Mouse (Mus musculus): ENCODE measurements at regions not wholly inside any gene's neighbourhood (a gene's known extent, or its start where the extent isn't known, plus 50 kb on each side); places are given as distances from the start of the nearest gene placed in this dataset.
A peak's percentile ranks its signal among the peaks of the same experiment; 100 is the strongest.

DNA sequence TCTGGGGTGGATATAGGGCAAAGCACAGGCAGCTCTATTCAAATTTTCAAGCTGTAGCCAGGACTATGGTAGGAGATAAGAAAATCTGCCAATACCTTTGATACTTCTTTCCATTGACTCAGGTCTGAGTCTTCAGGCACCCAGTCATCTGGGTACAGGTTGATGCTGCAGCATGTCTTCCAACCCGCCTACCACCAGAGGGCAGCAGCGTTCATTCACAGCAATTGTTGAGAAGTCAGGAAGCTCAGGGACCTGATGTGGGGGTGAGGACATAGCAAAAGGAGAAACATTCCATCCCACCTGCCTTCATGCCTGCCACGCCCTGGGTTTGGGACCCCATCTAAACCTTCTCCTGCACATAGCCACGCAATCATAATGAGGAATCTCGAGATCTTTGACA, 118.2 kb upstream of the Gm21876 start:
- Histone ChIP-seq H3K27me3 (replicated peaks) (no peaks in the 10 kb centered on the region), H3K4me3 (no peak overlapping the region), H3K36me3 (no peaks in the 10 kb centered on the region), H3K4me2 (no peak overlapping the region), H3K27ac (ENCODE audit: poor library complexity, severe bottlenecking) (no peak overlapping the region), H3K9ac (no peak overlapping the region), H3K9me3 (replicated peaks) (0 out of 2 replicates have a peak, but pooled peaks cover 2% of the 10 kb centered on the region), H3K4me1 (replicated peaks) (no peaks in the 10 kb centered on the region)
- no peak for ATAC-seq (ENCODE audit: insufficient number of reproducible peaks, low FRiP score)
- WGBS = 21% methylated on average over 5 of the region's 5 CpGs

DNA sequence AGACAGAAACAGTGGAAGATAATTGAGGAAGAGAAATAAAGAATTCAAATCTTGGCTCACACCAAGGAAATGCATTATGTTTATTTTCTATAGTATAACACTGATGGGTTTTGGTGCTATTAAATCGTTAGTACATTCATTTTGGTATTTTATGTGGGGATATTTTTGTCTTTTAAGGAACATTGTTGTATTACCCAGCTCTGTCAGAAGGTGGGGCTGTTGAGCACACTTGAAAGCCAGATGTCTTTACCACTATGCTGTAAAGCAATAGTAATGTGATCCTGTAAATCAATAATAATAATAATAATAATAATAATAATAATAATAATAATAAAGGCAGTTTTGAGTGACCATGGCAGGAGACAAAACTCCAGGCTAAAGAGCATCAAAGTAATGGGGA, 120.0 kb upstream of the Gm21876 start:
- Histone ChIP-seq H3K36me3 (no peaks in the 10 kb centered on the region), H3K4me1 (replicated peaks) (no peaks in the 10 kb centered on the region), H3K9ac (no peak overlapping the region), H3K4me3 (no peak overlapping the region), H3K27me3 (replicated peaks) (no peaks in the 10 kb centered on the region), H3K4me2 (no peak overlapping the region), H3K27ac (ENCODE audit: poor library complexity, severe bottlenecking) (no peak overlapping the region), H3K9me3 (replicated peaks) (no peaks in the 10 kb centered on the region; the same call in none of the 2 replicates)
- no peak for ATAC-seq (ENCODE audit: insufficient number of reproducible peaks, low FRiP score)
- 19% methylated on average over 1 of the region's 1 CpGs for WGBS

DNA sequence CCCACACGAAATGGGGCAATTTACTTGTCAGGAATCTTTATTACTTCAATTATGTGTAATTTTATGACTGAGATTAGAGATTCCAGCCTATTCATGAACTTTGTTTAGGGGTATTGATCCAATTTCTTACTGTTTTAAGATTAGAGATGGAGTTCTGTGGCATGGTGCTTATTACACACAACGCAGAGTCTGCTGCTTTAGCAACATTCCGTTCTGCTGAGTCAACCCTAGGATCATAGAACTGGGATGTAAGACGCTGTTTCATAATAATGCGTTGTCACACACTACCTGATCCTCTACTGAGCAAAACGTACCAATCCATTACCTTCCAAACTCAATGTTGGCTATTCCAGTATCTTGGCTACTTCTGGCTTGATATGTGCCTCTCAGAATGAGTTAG, 121.9 kb upstream of the Gm21876 start:
- no peak for ATAC-seq (ENCODE audit: insufficient number of reproducible peaks, low FRiP score)

DNA sequence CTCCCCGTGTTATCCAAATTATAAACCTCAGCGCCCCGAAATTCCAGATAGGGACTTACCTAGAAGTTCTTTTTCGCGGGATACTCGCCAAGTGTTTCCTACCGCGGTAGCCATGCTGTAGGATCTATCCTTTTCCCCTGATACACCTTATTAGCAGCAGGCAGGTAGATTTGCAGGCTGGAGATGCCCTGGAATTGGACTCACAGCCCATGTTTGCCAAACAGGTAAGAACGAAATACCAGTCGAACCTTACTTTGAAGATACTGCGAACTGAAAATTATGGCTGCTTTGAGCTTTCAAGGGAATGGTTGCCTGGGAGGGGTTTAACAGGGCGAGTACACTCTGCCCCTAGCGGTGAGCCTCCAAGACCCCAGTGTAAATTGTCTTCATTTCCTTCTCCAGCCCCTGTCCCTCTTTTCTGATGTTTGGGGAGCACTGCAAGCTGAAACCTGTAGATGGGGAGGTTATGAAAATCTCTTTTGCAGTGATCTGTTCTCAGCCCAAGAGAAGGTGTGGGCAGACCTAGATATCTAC, 149.8 kb upstream of the Agtr2 start:
- Histone ChIP-seq H3K4me1 (replicated peaks) (no peaks in the 10 kb centered on the region), H3K4me2 (peak overlapping the region; percentile 57), H3K9ac (no peak overlapping the region), H3K27me3 (replicated peaks) (no peaks in the 10 kb centered on the region), H3K27ac (ENCODE audit: poor library complexity, severe bottlenecking) (no peak overlapping the region), H3K4me3 (peak overlapping the region; percentile 48), H3K9me3 (replicated peaks) (no peaks in the 10 kb centered on the region), H3K36me3 (no peaks in the 10 kb centered on the region)
- 29% methylated on average over 13 of the region's 13 CpGs for WGBS
- ATAC-seq (ENCODE audit: insufficient number of reproducible peaks, low FRiP score) = no peak

More for the DNA sequence above, 121.9 kb upstream of the Gm21876 start:
- Histone ChIP-seq H3K27me3 (replicated peaks) (no peaks in the 10 kb centered on the region), H3K27ac (ENCODE audit: poor library complexity, severe bottlenecking) (no peak overlapping the region), H3K9me3 (replicated peaks) (peaks cover 2% of the 10 kb centered on the region), H3K4me2 (no peak overlapping the region), H3K4me1 (replicated peaks) (no peaks in the 10 kb centered on the region), H3K4me3 (no peak overlapping the region), H3K36me3 (no peaks in the 10 kb centered on the region), H3K9ac (no peak overlapping the region)
- WGBS = 60% methylated on average over 6 of the region's 6 CpGs

DNA sequence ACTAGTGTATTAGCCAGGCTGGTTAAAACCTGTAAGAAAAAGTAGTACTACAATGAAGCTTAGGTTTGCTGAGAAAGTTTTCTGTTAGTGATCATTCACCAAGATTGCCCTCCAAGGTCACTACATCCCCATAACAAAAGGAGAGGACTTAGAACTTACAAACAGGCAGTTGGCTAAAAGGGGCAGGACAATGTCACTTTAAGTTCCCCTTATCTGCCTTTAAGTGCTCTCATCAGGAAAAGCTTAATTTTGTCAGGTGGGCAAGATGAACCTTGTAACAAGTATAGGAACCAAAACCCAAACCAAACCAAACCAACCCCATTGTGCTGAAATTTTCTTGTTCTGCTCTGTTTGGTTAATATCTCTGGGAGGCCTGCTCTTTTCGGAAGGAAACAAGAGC, 139.9 kb upstream of the Agtr2 start:
- Histone ChIP-seq H3K36me3 (no peaks in the 10 kb centered on the region), H3K4me1 (replicated peaks) (no peaks in the 10 kb centered on the region), H3K9ac (no peak overlapping the region), H3K27me3 (replicated peaks) (no peaks in the 10 kb centered on the region), H3K27ac (ENCODE audit: poor library complexity, severe bottlenecking) (no peak overlapping the region), H3K4me3 (no peak overlapping the region), H3K9me3 (replicated peaks) (no peaks in the 10 kb centered on the region), H3K4me2 (no peak overlapping the region)
- 68% methylated on average over 1 of the region's 1 CpGs for WGBS
- ATAC-seq (ENCODE audit: insufficient number of reproducible peaks, low FRiP score) = no peak

DNA sequence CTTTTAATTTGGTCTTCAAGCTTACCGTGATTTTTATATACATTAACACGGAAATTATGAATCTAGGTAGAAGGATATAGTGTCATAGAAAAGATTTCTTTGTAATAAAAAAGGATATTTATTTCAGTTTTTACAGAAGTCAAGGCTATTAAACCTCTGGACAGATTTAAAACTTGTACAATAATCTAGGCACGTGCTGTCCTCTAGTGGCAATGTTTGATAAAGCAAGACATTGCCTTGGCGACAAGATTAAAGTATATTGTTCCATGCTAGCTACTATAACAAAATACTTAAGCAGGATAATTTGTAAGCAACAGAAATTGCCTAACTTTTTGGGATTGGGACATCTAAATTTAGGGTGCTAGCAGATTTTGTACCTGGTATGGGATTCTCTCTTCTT, 133.8 kb upstream of the Agtr2 start:
- no peak for ATAC-seq (ENCODE audit: insufficient number of reproducible peaks, low FRiP score)
- H3K9me3 ChIP-seq (replicated peaks) = no peaks in the 10 kb centered on the region
- H3K4me1 ChIP-seq (replicated peaks) = no peaks in the 10 kb centered on the region
- WGBS = 26% methylated on average over 4 of the region's 4 CpGs
- no peak overlapping the region for H3K27ac ChIP-seq (ENCODE audit: poor library complexity, severe bottlenecking)
- no peak overlapping the region for H3K4me3 ChIP-seq
- H3K9ac ChIP-seq = no peak overlapping the region
- no peaks in the 10 kb centered on the region for H3K27me3 ChIP-seq (replicated peaks)
- H3K36me3 ChIP-seq = no peaks in the 10 kb centered on the region
- no peak overlapping the region for H3K4me2 ChIP-seq

DNA sequence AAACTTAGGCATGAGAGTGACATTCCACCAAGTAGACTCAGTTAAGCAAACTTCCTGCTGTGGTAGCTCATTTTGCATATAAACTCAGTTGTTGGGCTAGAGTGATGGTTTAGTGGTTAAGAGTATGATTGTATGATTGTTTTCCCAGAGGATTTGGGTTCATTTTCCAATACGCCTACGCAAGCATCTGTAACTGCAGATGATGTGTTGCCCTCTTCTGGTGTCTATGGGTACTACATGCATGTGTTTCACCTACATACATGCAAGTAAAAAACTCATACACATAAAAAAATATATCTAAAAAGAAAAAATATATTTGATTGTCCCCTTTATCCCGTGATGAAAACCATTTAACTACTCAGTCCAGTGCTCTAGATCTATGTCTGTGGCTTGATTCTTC, 132.0 kb upstream of the Agtr2 start:
- H3K27me3 ChIP-seq (replicated peaks) = no peaks in the 10 kb centered on the region
- no peak overlapping the region for H3K9ac ChIP-seq
- no peak overlapping the region for H3K4me2 ChIP-seq
- H3K4me1 ChIP-seq (replicated peaks) = no peaks in the 10 kb centered on the region
- 50% methylated on average over 3 of the region's 3 CpGs for WGBS
- H3K27ac ChIP-seq (ENCODE audit: poor library complexity, severe bottlenecking) = no peak overlapping the region
- H3K9me3 ChIP-seq (replicated peaks) = no peaks in the 10 kb centered on the region
- H3K36me3 ChIP-seq = no peaks in the 10 kb centered on the region
- no peak overlapping the region for H3K4me3 ChIP-seq
- ATAC-seq (ENCODE audit: insufficient number of reproducible peaks, low FRiP score) = no peak

DNA sequence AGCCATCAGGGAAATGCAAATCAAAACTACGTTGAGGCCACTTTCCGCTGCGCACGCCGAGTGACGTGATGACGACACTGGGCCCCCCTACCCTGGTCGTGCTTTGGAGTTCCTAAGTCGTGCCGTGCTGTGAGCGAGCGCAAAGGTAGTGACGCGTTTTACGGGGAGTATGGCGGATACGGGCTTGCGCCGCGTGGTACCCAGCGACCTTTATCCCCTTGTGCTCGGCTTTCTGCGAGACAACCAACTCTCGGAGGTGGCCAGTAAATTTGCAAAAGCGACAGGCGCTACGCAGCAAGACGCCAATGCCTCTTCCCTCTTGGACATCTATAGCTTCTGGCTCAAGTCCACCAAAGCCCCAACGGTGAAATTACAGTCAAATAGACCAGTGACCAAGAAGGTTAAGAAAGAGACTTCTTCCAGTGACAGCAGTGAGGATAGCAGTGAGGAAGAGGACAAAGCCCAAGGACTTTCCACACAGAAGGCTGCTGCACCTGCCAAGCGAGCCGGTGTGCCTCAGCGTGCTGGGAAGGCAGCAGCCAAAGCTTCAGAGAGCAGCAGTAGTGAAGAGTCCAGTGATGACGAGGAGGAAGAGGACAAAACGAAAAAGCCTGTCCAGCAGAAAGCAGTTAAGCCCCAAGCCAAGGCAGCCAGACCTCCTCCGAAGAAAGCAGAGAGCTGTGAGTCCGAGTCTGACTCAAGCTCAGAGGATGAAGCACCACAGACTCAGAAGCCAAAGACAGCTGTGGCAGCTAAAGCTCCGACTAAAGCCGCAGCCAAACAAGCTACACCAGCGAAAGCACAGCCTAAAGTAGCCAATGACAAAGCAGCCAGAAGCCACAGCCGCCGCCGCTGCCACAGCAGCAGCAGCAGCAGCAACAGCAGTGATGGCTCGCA, 123.3 kb upstream of the Agtr2 start:
- peak overlapping the region; percentile 54 for H3K4me3 ChIP-seq
- no peaks in the 10 kb centered on the region for H3K9me3 ChIP-seq (replicated peaks)
- 0 out of 2 replicates have a peak, but pooled peaks cover 2% of the 10 kb centered on the region for H3K27me3 ChIP-seq (replicated peaks)
- no peaks in the 10 kb centered on the region for H3K36me3 ChIP-seq
- H3K4me2 ChIP-seq = peak overlapping the region; percentile 85
- H3K9ac ChIP-seq = peak overlapping the region; percentile 48; the same call in 1 of the 2 replicates
- 18% methylated on average over 43 of the region's 43 CpGs for WGBS
- no peak for ATAC-seq (ENCODE audit: insufficient number of reproducible peaks, low FRiP score)
- H3K27ac ChIP-seq (ENCODE audit: poor library complexity, severe bottlenecking) = no peak overlapping the region
- H3K4me1 ChIP-seq (replicated peaks) = no peaks in the 10 kb centered on the region

DNA sequence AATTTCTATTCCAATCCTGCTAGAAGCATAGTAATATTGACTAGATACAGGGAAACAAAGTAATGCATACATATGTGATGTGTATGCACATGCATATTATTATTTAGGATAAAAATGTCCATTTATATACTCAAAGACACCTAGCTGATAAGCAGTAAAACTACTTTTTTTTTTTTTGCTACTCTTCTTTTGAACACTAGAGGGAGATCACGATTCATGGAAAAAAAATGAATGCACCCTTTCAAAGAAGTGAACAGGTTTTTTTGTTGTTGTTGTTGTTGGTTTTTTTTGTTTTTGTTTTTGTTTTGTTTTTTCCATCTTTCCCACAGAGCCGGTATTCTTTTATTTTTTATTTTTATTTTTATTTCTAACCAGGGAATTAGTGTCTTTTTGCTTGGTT, 99.1 kb upstream of the Agtr2 start:
- no peaks in the 10 kb centered on the region for H3K27me3 ChIP-seq (replicated peaks)
- no peak overlapping the region for H3K4me3 ChIP-seq
- no peaks in the 10 kb centered on the region for H3K36me3 ChIP-seq
- no peak overlapping the region for H3K4me2 ChIP-seq
- H3K27ac ChIP-seq (ENCODE audit: poor library complexity, severe bottlenecking) = no peak overlapping the region
- no peaks in the 10 kb centered on the region for H3K9me3 ChIP-seq (replicated peaks)
- no peak for ATAC-seq (ENCODE audit: insufficient number of reproducible peaks, low FRiP score)
- H3K4me1 ChIP-seq (replicated peaks) = no peaks in the 10 kb centered on the region
- no peak overlapping the region for H3K9ac ChIP-seq
- 9% methylated on average over 2 of the region's 2 CpGs for WGBS

DNA sequence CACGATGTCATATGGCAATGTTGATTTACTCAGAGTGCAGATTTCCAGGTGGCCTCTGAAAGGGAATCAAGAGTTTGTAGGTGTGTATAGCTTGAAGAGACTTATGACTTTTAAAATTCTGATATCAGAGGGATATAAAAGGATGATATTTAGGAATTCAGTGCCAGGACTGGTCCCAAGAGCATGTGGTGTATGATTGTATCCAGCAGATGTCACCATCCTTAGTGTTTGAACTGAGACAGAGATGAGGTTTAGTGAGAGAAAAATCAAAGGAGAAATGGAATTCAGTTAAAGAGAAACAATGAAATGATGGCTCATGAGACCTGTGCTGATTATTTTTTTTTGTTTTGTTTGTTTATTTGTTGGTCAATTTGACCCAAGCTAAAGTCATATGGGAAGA, 94.4 kb upstream of the Agtr2 start:
- Histone ChIP-seq H3K4me1 (replicated peaks) (no peaks in the 10 kb centered on the region), H3K9me3 (replicated peaks) (no peaks in the 10 kb centered on the region), H3K4me2 (no peak overlapping the region), H3K27me3 (replicated peaks) (no peaks in the 10 kb centered on the region), H3K36me3 (no peaks in the 10 kb centered on the region), H3K27ac (ENCODE audit: poor library complexity, severe bottlenecking) (no peak overlapping the region), H3K9ac (no peak overlapping the region), H3K4me3 (no peak overlapping the region)
- no peak for ATAC-seq (ENCODE audit: insufficient number of reproducible peaks, low FRiP score)
- 52% methylated on average over 1 of the region's 1 CpGs for WGBS

DNA sequence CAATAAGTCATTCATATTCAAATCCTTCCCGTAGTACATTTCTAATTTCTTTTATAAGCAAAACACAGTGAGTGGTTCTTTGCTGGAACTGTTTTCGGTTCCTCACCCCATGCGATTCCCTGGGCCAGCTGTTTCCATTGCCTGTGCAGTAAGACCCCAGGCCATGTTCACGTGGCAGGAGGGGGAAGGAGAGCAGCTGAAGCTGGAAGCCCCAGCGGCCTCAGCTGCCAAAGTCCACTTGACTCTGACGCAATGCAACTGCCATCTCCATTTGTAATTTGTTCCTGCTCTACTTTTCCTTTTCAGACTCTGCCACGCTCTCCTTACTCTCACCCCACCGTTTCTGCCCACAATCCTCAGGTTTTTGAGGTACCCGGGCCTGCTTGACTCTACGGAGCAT, 91.1 kb upstream of the Agtr2 start:
- Histone ChIP-seq H3K27me3 (replicated peaks) (no peaks in the 10 kb centered on the region), H3K4me1 (replicated peaks) (no peaks in the 10 kb centered on the region), H3K36me3 (no peaks in the 10 kb centered on the region), H3K9ac (no peak overlapping the region), H3K4me3 (no peak overlapping the region), H3K27ac (ENCODE audit: poor library complexity, severe bottlenecking) (no peak overlapping the region), H3K4me2 (no peak overlapping the region), H3K9me3 (replicated peaks) (no peaks in the 10 kb centered on the region)
- no peak for ATAC-seq (ENCODE audit: insufficient number of reproducible peaks, low FRiP score)
- 73% methylated on average over 10 of the region's 10 CpGs for WGBS
